Mouse (Mus musculus) liver, adult 2 months (tissue): ENCODE data around the gene Cep290.

Experiments used
- CTCF ChIP-seq: fragments of 200-500 bp; IDR thresholded peaks from 2 replicates; pipeline ENCODE4 v1.5.1; 2011; ENCODE audit warnings: low read depth, low read length, control low read depth
- POLR2A ChIP-seq: fragments of 200-500 bp; IDR thresholded peaks from 2 replicates; pipeline ENCODE4 v1.6.1; 2011; ENCODE audit warnings: low read length, control low read depth; ENCODE audit not compliant: insufficient read depth; ENCODE audit errors: extremely low read depth

DNA sequence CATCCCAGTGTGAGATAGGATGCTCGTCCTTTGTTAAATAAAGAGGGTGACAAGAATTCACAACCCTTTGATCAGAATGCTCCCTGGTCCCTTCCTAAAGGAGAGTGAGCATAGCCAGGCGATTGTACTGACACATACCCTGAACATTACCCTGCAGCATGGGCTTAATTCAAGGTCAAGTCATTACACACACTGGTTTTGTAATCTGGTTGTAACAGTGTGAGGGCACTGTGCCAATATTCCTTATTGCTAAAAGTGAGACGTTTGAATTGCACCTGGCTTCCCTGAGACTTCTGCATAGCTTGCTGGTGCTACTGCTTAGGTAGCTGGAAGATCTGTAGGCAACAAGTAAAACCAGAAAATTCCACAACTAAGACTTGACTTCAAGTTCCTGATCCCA lies 96.8 kb downstream of the Cep290 start:
- TF ChIP-seq CTCF (no peak), POLR2A (no peak)
